Mouse (Mus musculus): ENCODE data around the gene Myh11. TPM values are rescaled to one million over a fixed set of nuclear protein-coding genes. Genes with fewer than 3 reads are reported as not detected.

Gene Myh11
- total and polyA plus RNA-seq, 3 experiments, result 0.01 TPM; not detected in 2

- TF ChIP-seq ZKSCAN1 (IDR thresholded peaks at IDR 0.05; ENCODE audit: low read depth, low read length), result no peak
Measured at GRCm38 (mm10) chr16:14309833-14310232, 18.7 kb upstream of the Myh11 start (continued).

- TF ChIP-seq TCF12 (IDR thresholded peaks at IDR 0.05; ENCODE audit: low read depth, low read length) (peak; percentile 85), SIN3A (IDR thresholded peaks at IDR 0.05; ENCODE audit: low read length) (peak; percentile 34; the same call in 1 of the 2 replicates), ETS1 (IDR thresholded peaks at IDR 0.05; ENCODE audit: low read depth, low read length) (peak; percentile 77), UBTF (IDR thresholded peaks at IDR 0.05; ENCODE audit: borderline replicate concordance, insufficient read depth, low read depth, low read length) (no peak), MXI1 (IDR thresholded peaks at IDR 0.05; ENCODE audit: low read depth, low read length) (peak; percentile 45; the same call in 1 of the 2 replicates), EP300 (IDR thresholded peaks at IDR 0.05; ENCODE audit: low read depth in 1 of 2, low read length in 2 of 2) (peak; percentile 61 to 80), RCOR1 (IDR thresholded peaks at IDR 0.05; ENCODE audit: low read depth, low read length) (peak; percentile 10; the same call in 1 of the 2 replicates), MAX (IDR thresholded peaks at IDR 0.05; ENCODE audit: low read length) (no peak), TAL1 (IDR thresholded peaks at IDR 0.05; ENCODE audit: low read length) (peak; percentile 89), GATA1 (IDR thresholded peaks at IDR 0.05; ENCODE audit: low read depth, low read length) (peak; percentile 87)
- peak; percentile 73 for DNase-seq (ENCODE audit: low read depth, low spot score)
- Histone ChIP-seq H3K9me3 (replicated peaks; ENCODE audit: insufficient read depth, low read length) (no peaks in the 10 kb centered on the region), H3K36me3 (ENCODE audit: control insufficient read depth in 1 of 2, insufficient read depth in 2 of 2, low read length in 2 of 2) (peaks cover 1 to 48% of the 10 kb centered on the region in 2 experiments; a peak in 3 of 4 replicates), H3K79me2 (ENCODE audit: control insufficient read depth, insufficient read depth, low read length, poor library complexity) (peaks cover 1% of the 10 kb centered on the region; the same call in 1 of the 2 replicates), H3K9ac (ENCODE audit: control insufficient read depth, low read depth, low read length, poor library complexity, severe bottlenecking) (peak overlapping the region; percentile 7; the same call in 1 of the 2 replicates), H3K27me3 (ENCODE audit: control insufficient read depth in 1 of 2, insufficient read depth in 2 of 2, low read length in 2 of 2) (no peaks in the 10 kb centered on the region), H3K4me1 (ENCODE audit: control insufficient read depth in 1 of 2, insufficient read depth in 2 of 2, low read length in 2 of 2) (peaks cover 13 to 39% of the 10 kb centered on the region in 2 experiments), H3K4me3 (ENCODE audit: control insufficient read depth in 1 of 2, insufficient read depth in 1 of 2, low read depth in 2 of 2, low read length in 2 of 2) (no peak overlapping the region), H3K27ac (ENCODE audit: control insufficient read depth, low read depth, low read length) (peak overlapping the region; percentile 75)
Measured at GRCm38 (mm10) chr16:14308245-14309073, 17.3 kb upstream of the Myh11 start.

GRCm38 (mm10) chr16:14307373-14307772, 16.2 kb upstream of the Myh11 start:
- Histone ChIP-seq H3K9ac (ENCODE audit: control insufficient read depth, low read depth, low read length, poor library complexity, severe bottlenecking) (no peak overlapping the region), H3K27ac (ENCODE audit: control insufficient read depth, low read depth, low read length) (peak overlapping the region; percentile 75), H3K9me3 (replicated peaks; ENCODE audit: insufficient read depth, low read length) (no peaks in the 10 kb centered on the region), H3K4me1 (ENCODE audit: control insufficient read depth in 1 of 2, insufficient read depth in 2 of 2, low read length in 2 of 2) (peaks cover 13 to 39% of the 10 kb centered on the region in 2 experiments), H3K27me3 (ENCODE audit: control insufficient read depth in 1 of 2, insufficient read depth in 2 of 2, low read length in 2 of 2) (no peaks in the 10 kb centered on the region), H3K4me3 (ENCODE audit: control insufficient read depth in 1 of 2, insufficient read depth in 1 of 2, low read depth in 2 of 2, low read length in 2 of 2) (no peak overlapping the region), H3K79me2 (ENCODE audit: control insufficient read depth, insufficient read depth, low read length, poor library complexity) (peaks cover 1% of the 10 kb centered on the region; the same call in 1 of the 2 replicates), H3K36me3 (ENCODE audit: control insufficient read depth in 1 of 2, insufficient read depth in 2 of 2, low read length in 2 of 2) (peaks cover 1 to 48% of the 10 kb centered on the region in 2 experiments; a peak in 3 of 4 replicates)
- DNase-seq (ENCODE audit: low read depth, low spot score), result peak; percentile 87
- TF ChIP-seq NRF1 (IDR thresholded peaks at IDR 0.05; ENCODE audit: insufficient read depth, low read depth, low read length, poor library complexity, severe bottlenecking) (no peak), ZKSCAN1 (IDR thresholded peaks at IDR 0.05; ENCODE audit: low read depth, low read length) (no peak), USF2 (IDR thresholded peaks at IDR 0.05; ENCODE audit: borderline replicate concordance in 1 of 2, insufficient read depth in 1 of 2, low read depth in 1 of 2, low read length in 2 of 2) (no peak), CHD2 (IDR thresholded peaks at IDR 0.05; ENCODE audit: low read length) (no peak), POLR2A (IDR thresholded peaks at IDR 0.05; ENCODE audit: control insufficient read depth in 1 of 2, insufficient read depth in 1 of 2, low read depth in 1 of 2, low read length in 2 of 2, poor library complexity in 1 of 2) (no peak), ZC3H11A (IDR thresholded peaks at IDR 0.05; ENCODE audit: low read depth, low read length) (no peak), MAX (IDR thresholded peaks at IDR 0.05; ENCODE audit: low read length) (0 out of 2 replicates have a peak, but pooled peaks have one; percentile 48), MAFK (IDR thresholded peaks at IDR 0.05; ENCODE audit: borderline replicate concordance, low read depth, low read length) (no peak), ZMIZ1 (IDR thresholded peaks at IDR 0.05; ENCODE audit: low read depth, low read length) (no peak), SIN3A (IDR thresholded peaks at IDR 0.05; ENCODE audit: low read length) (peak; percentile 81), SMC3 (IDR thresholded peaks at IDR 0.05; ENCODE audit: low read depth, low read length) (no peak), GATA1 (IDR thresholded peaks at IDR 0.05; ENCODE audit: low read depth, low read length) (peak; percentile 82), KAT2A (conservative IDR thresholded peaks at IDR 0.05; ENCODE audit: low read depth, low read length) (no peak), E2F4 (IDR thresholded peaks at IDR 0.05; ENCODE audit: borderline replicate concordance, low read depth, low read length) (no peak), UBTF (IDR thresholded peaks at IDR 0.05; ENCODE audit: borderline replicate concordance, insufficient read depth, low read depth, low read length) (no peak), POLR2AphosphoS2 (IDR thresholded peaks at IDR 0.05; ENCODE audit: low read length) (no peak), HCFC1 (IDR thresholded peaks at IDR 0.05; ENCODE audit: low read depth, low read length) (no peak), MEF2A (IDR thresholded peaks at IDR 0.05; ENCODE audit: extremely low read depth, insufficient replicate concordance, low read depth, low read length, poor library complexity, severe bottlenecking) (no peak), RCOR1 (IDR thresholded peaks at IDR 0.05; ENCODE audit: low read depth, low read length) (peak; percentile 67), TAL1 (IDR thresholded peaks at IDR 0.05; ENCODE audit: low read length) (peak; percentile 97), MYC (IDR thresholded peaks at IDR 0.05; ENCODE audit: low read depth, low read length) (peak; percentile 78), ETS1 (IDR thresholded peaks at IDR 0.05; ENCODE audit: low read depth, low read length) (peak; percentile 92)
